Mouse (Mus musculus) hindbrain, embryonic 14.5 days (tissue): Measurements from ENCODE around the gene Dstn. TPM values are rescaled to one million over a fixed set of nuclear protein-coding genes. Genes with fewer than 3 reads are reported as not detected.

Source experiments
- ATAC-seq: fragments of 200-750 bp; cut with Nextera tagmentation; 2 replicates; pipeline ENCODE4 v1.8.0; 2017; ENCODE audit warnings: moderate number of reproducible peaks, mild to moderate bottlenecking, moderate TSS enrichment, moderate library complexity; ENCODE audit not compliant: low FRiP score
- DNase-seq: peaks from one replicate; pipeline ENCODE4 v3.0.0-alpha.2; 2015; ENCODE audit warnings: low spot score
- H3K27ac ChIP-seq: fragments of 300-500 bp; sonication (generic); 2 replicates; pipeline ENCODE4 v1.5.1; 2014; ENCODE audit warnings: mild to moderate bottlenecking, moderate library complexity
- H3K27me3 ChIP-seq: fragments of 300-500 bp; sonication (generic); 2 replicates; pipeline ENCODE4 v1.6.1; 2014; ENCODE audit warnings: mild to moderate bottlenecking, low read length, mixed read lengths; ENCODE audit not compliant: control insufficient read depth, insufficient read depth
- H3K36me3 ChIP-seq: fragments of 300-500 bp; sonication (generic); replicated peaks from 2 replicates; pipeline ENCODE4 v1.6.1; 2014; ENCODE audit not compliant: control insufficient read depth, insufficient read depth
- H3K4me1 ChIP-seq: fragments of 300-500 bp; sonication (generic); replicated peaks from 2 replicates; pipeline ENCODE4 v1.6.1; 2014; ENCODE audit warnings: antibody characterized with exemption, low read length, mixed read lengths; ENCODE audit not compliant: control insufficient read depth, insufficient read depth
- H3K4me2 ChIP-seq: fragments of 300-500 bp; sonication (generic); replicated peaks from 2 replicates; pipeline ENCODE4 v1.6.1; 2014; ENCODE audit warnings: mild to moderate bottlenecking, moderate library complexity
- H3K4me3 ChIP-seq: fragments of 300-500 bp; sonication (generic); replicated peaks from 2 replicates; pipeline ENCODE4 v1.5.1; 2014; ENCODE audit warnings: mild to moderate bottlenecking, low read length
- H3K9ac ChIP-seq: fragments of 300-500 bp; sonication (generic); 2 replicates; pipeline ENCODE4 v1.6.1; 2014
- H3K9me3 ChIP-seq: fragments of 300-500 bp; sonication (generic); 2 replicates; pipeline ENCODE4 v1.6.1; 2016; ENCODE audit warnings: low read length; ENCODE audit not compliant: control insufficient read depth
- WGBS: fragments of 180-500 bp; shearing (Covaris S2); extraction: QIAGEN DNeasy Blood & Tissue Kit; methylation state at CpG from one replicate; pipeline ENCODE4 v1.1.7; 2014; 5-methylcytosine and 5-hydroxymethylcytosine counted together
- polyA plus RNA-seq: library from polyadenylated mRNA; unstranded; fragments of >200 nt; fragmentation: Nextera tagmentation; extraction: Ambion mirVana; gene quantifications from 2 replicates; pipeline ENCODE4 v1.2.1, GENCODE M21; 2014

Dstn gene
- polyA plus RNA-seq, 1 experiment from 2014 or later: 461 TPM

GRCm38 (mm10) chr2:143932340-143932873 lies 17.3 kb downstream of the Dstn start:
- Histone ChIP-seq H3K4me3 (no peak overlapping the region), H3K27me3 (no peaks in the 10 kb centered on the region), H3K9me3 (no peaks in the 10 kb centered on the region), H3K36me3 (no peaks in the 10 kb centered on the region), H3K4me1 (no peaks in the 10 kb centered on the region; the same call in 1 of the 2 replicates), H3K27ac (no peak overlapping the region), H3K4me2 (no peak overlapping the region), H3K9ac (no peak overlapping the region)
- ATAC-seq (no peak), DNase-seq (no peak)
- 82% methylated on average over 12 of the region's 12 CpGs for WGBS

GRCm38 (mm10) chr2:143933516-143933915 lies 18.4 kb downstream of the Dstn start:
- no peak for DNase-seq
- H3K9me3 ChIP-seq: no peaks in the 10 kb centered on the region
- peaks cover 2% of the 10 kb centered on the region; the same call in 1 of the 2 replicates for H3K36me3 ChIP-seq
- H3K4me2 ChIP-seq: no peak overlapping the region
- H3K27ac ChIP-seq: no peak overlapping the region
- no peak overlapping the region for H3K4me3 ChIP-seq
- H3K4me1 ChIP-seq: no peaks in the 10 kb centered on the region; the same call in 1 of the 2 replicates
- no peak overlapping the region for H3K9ac ChIP-seq
- WGBS: 87% methylated on average over 5 of the region's 5 CpGs
- no peak for ATAC-seq
- no peaks in the 10 kb centered on the region for H3K27me3 ChIP-seq

DNA sequence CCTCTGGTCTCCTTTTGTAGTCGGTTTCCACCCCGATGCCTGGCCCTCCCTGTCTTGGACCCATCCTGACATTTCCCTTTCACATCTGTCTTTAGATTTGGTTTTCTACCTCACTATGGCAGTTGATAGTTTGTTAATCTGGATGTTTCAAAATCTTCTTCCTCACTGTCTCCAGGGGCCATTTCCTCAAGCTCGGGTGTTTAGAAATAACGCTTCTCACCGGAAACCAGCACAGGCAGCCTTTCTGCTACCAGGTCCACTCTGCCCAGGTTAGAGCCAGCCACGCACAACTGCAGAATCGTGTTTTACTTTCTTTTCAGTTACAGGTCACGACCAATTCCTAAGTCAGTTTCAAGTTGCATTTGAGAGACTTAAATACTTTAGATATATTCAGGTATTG lies 19.3 kb downstream of the Dstn start:
- H3K27me3 ChIP-seq: no peaks in the 10 kb centered on the region
- DNase-seq: no peak
- H3K4me3 ChIP-seq: no peak overlapping the region
- no peak overlapping the region for H3K27ac ChIP-seq
- no peak overlapping the region for H3K4me2 ChIP-seq
- no peaks in the 10 kb centered on the region for H3K9me3 ChIP-seq
- H3K9ac ChIP-seq: no peak overlapping the region
- H3K4me1 ChIP-seq: no peaks in the 10 kb centered on the region; the same call in 1 of the 2 replicates
- no peak for ATAC-seq
- H3K36me3 ChIP-seq: peaks cover 8% of the 10 kb centered on the region; the same call in 1 of the 2 replicates
- WGBS: 93% methylated on average over 8 of the region's 8 CpGs

DNA sequence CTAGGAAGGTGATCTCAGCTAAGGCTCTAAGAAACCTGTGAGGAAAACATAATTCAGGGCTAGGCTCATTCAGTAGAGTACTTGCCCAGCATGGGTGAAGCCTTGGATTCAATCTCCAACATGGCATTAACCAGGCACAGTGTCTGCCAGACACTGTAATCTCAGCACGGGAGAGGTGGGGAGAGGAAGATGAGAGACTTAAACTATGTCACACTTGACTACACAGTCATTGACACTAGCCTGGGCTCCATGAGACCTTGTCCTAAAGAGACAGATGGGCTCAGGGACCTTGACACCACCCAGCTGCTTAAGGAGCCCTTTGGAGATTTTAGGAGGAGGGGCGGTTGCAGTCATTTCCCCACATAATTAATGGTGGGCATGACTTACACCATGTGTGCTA lies 22.7 kb downstream of the Dstn start:
- H3K27me3 ChIP-seq: no peaks in the 10 kb centered on the region
- ATAC-seq: peak; percentile 46; the same call in 1 of the 2 replicates
- H3K27ac ChIP-seq: no peak overlapping the region
- H3K36me3 ChIP-seq: peaks cover 37% of the 10 kb centered on the region
- no peaks in the 10 kb centered on the region for H3K4me1 ChIP-seq
- no peak overlapping the region for H3K9ac ChIP-seq
- no peak overlapping the region for H3K4me2 ChIP-seq
- 51% methylated on average over 2 of the region's 2 CpGs for WGBS
- DNase-seq: no peak
- no peaks in the 10 kb centered on the region for H3K9me3 ChIP-seq
- no peak overlapping the region for H3K4me3 ChIP-seq

- H3K4me3 ChIP-seq: no peak overlapping the region
- 93% methylated on average over 5 of the region's 5 CpGs for WGBS
- no peaks in the 10 kb centered on the region for H3K27me3 ChIP-seq
- H3K36me3 ChIP-seq: peaks cover 61% of the 10 kb centered on the region
- DNase-seq (no peak), ATAC-seq (no peak)
- no peak overlapping the region for H3K9ac ChIP-seq
- H3K4me2 ChIP-seq: no peak overlapping the region
- H3K4me1 ChIP-seq: no peaks in the 10 kb centered on the region
- no peaks in the 10 kb centered on the region for H3K9me3 ChIP-seq
- H3K27ac ChIP-seq: no peak overlapping the region
These were observed 25.3 kb downstream of the Dstn start for GRCm38 (mm10) chr2:143940406-143940805.

GRCm38 (mm10) chr2:143944796-143945195 lies 29.7 kb downstream of the Dstn start:
- no peaks in the 10 kb centered on the region for H3K27me3 ChIP-seq
- no peaks in the 10 kb centered on the region for H3K4me1 ChIP-seq
- no peak overlapping the region for H3K9ac ChIP-seq
- DNase-seq (no peak), ATAC-seq (no peak)
- no peak overlapping the region for H3K4me2 ChIP-seq
- H3K27ac ChIP-seq: no peak overlapping the region
- H3K9me3 ChIP-seq: no peaks in the 10 kb centered on the region
- 93% methylated on average over 3 of the region's 3 CpGs for WGBS
- peaks cover 94% of the 10 kb centered on the region for H3K36me3 ChIP-seq
- H3K4me3 ChIP-seq: no peak overlapping the region

DNA sequence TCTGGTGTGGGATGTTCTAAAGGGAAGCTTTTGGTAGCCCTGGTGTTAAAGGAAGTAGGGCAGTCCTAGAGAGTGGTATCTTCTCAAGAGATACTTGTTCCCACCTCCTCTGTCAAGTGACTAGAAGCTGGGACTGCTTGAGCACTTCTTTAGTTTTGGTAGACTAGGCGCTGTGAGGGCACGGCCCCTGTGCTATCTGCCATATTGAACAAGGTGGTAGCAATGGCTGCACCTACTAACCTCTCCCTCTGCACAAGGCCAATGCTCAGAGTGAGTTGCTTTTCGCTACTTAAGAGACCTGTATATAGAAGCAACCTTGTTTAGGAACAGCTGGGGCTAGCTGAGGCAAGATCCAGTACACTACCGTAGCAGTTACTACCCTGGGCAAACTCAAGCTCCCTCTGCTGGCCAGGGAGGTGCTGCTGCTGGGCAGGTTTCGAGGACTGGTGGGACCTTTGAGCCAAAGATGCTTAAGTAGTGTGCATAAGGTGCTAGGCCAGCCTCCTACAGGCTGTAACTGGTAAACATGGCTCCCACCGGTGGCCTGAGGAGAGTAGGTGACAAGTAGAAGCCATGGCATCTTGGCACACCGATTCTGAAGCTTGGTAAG lies 30.5 kb downstream of the Dstn start:
- Histone ChIP-seq H3K9ac (no peak overlapping the region), H3K27me3 (no peaks in the 10 kb centered on the region), H3K36me3 (peaks cover 93% of the 10 kb centered on the region), H3K9me3 (no peaks in the 10 kb centered on the region), H3K4me3 (no peak overlapping the region), H3K27ac (no peak overlapping the region), H3K4me2 (no peak overlapping the region), H3K4me1 (no peaks in the 10 kb centered on the region)
- no peak for ATAC-seq
- no peak for DNase-seq
- WGBS: 95% methylated on average over 7 of the region's 7 CpGs

DNA sequence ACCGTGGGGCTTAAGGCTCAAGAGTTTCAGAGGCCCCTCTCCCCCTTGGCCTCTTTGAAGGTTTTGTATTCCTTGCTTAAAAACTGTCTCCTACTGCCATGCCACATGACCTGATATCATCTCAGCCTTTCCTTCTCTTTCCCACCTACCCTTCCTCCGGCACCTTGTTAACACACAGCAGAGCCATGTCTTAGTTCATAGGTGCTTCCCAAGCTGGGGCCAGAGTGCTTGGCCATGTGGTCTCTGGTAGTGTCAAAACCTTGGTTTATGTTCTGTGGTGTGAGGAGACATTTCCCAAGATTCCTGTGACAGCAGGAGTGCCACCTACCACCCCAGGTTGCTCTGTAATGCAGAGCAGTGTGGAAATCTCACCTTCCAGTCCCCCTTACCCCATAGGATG lies 31.3 kb downstream of the Dstn start:
- H3K4me2 ChIP-seq: no peak overlapping the region
- ATAC-seq (no peak), DNase-seq (no peak)
- no peaks in the 10 kb centered on the region for H3K9me3 ChIP-seq
- WGBS: 95% methylated on average over 2 of the region's 2 CpGs
- H3K4me3 ChIP-seq: no peak overlapping the region
- no peak overlapping the region for H3K9ac ChIP-seq
- peaks cover 92% of the 10 kb centered on the region for H3K36me3 ChIP-seq
- no peak overlapping the region for H3K27ac ChIP-seq
- H3K27me3 ChIP-seq: no peaks in the 10 kb centered on the region
- H3K4me1 ChIP-seq: no peaks in the 10 kb centered on the region

DNA sequence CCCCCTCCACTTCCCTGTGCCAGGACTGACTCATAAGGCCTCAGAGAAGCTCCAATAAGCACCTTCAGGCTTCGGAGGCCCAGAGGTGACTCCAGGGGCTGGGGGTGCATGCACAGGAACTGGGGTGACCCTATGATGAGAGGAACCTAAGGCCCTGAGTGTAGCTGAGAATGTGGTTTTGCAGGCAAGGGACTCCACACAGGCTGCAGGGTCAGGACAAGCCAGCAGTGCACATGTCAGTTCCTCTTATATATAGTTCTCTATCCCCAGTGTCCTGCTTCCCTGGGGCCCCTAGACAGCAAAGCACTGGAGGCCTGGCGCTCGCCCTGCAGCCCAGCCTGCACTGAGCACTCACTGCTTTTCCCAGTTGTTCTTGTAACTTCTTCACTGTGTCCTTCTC lies 32.9 kb downstream of the Dstn start:
- Histone ChIP-seq H3K27me3 (no peaks in the 10 kb centered on the region), H3K4me3 (no peak overlapping the region), H3K27ac (no peak overlapping the region), H3K36me3 (peaks cover 95% of the 10 kb centered on the region), H3K4me2 (no peak overlapping the region), H3K9me3 (no peaks in the 10 kb centered on the region), H3K9ac (no peak overlapping the region), H3K4me1 (no peaks in the 10 kb centered on the region)
- 95% methylated on average over 3 of the region's 3 CpGs for WGBS
- ATAC-seq (no peak), DNase-seq (no peak)

DNA sequence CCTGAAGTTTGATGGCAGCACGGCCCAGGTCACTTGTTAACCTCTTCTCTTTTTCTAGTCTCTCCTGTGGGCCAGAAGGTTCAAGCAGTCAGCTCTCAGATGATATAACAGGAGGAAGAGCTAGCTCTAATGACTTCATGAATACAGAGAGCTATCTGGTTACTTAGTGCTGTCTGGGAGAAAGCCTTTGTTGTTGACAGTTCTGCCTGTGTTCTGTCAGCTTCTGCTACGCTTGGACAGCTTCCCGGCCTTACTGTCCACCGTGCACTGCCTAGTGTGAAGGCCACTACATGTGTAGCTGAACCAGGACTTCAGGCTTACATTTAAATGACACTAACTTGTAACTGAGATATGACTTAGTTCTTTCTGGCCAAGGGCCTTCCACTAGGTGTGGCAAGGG lies 33.3 kb downstream of the Dstn start:
- H3K27ac ChIP-seq: no peak overlapping the region
- H3K36me3 ChIP-seq: peaks cover 95% of the 10 kb centered on the region
- no peaks in the 10 kb centered on the region for H3K9me3 ChIP-seq
- no peak overlapping the region for H3K9ac ChIP-seq
- WGBS: 97% methylated on average over 4 of the region's 4 CpGs
- ATAC-seq (no peak), DNase-seq (no peak)
- H3K4me3 ChIP-seq: no peak overlapping the region
- H3K4me1 ChIP-seq: no peaks in the 10 kb centered on the region
- H3K4me2 ChIP-seq: no peak overlapping the region
- H3K27me3 ChIP-seq: no peaks in the 10 kb centered on the region
